Mouse (Mus musculus): ENCODE results near the gene Rbms3.

DNA sequence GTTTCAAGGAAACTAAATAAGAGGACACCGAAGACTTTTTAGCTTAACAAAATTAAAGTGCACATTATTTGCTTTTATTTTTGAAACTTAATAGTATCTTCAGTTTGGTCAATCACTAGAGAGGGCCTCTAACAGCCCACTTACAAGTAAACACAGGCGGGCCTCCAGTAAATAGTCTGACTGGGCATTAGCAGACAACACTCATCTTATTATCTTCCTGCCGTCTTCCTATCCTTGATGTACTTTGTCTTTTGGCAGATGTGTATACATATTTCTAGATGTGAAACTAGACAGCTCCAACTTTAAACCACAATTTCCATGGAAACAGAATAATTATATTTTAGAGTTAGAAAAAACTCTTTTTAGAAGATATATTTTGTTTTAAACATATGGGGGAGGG lies 901.6 kb downstream of the Rbms3 start:
- no peak for TF ChIP-seq CTCF (IDR thresholded peaks at IDR 0.05; ENCODE audit: extremely low read depth, insufficient read depth, low read length)
- TF ChIP-seq POLR2A (IDR thresholded peaks at IDR 0.05; ENCODE audit: extremely low read depth, insufficient read depth, low read length): no peak

Measured in cortical plate, adult 2 months (tissue).